Mouse (Mus musculus) frontal cortex, adult (tissue): Measurements from ENCODE around the gene Nek9.

Experiments used
- ATAC-seq: cut with Nextera tagmentation; 2 replicates; pipeline ENCODE4 v1.9.2; 2017; ENCODE audit warnings: mild to moderate bottlenecking, moderate library complexity, mixed read lengths; ENCODE audit not compliant: low TSS enrichment

Nek9 gene

DNA sequence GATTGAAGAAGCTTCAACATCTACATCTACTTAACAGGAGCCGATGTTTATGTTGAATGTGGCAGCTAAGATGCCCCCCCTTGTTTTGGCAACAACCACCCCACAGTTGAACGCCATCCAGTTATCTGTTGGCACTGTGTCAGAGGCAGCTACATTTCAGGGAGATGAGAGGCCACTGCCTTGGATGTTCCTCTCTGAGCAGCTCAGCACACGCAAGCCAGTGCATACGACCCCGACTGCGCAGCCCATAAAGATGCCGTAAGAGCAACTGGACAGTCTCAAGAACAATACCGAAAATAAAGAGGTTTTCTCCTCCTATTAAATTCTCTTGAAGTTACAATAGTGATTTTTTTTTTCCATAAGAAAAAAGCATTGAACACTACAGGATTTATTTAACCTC lies 74.6 kb downstream of the Nek9 start:
- ATAC-seq, result no peak

- peak; percentile 83 for ATAC-seq
These were observed 76.0 kb downstream of the Nek9 start for GRCm38 (mm10) chr12:85263190-85263589.

DNA sequence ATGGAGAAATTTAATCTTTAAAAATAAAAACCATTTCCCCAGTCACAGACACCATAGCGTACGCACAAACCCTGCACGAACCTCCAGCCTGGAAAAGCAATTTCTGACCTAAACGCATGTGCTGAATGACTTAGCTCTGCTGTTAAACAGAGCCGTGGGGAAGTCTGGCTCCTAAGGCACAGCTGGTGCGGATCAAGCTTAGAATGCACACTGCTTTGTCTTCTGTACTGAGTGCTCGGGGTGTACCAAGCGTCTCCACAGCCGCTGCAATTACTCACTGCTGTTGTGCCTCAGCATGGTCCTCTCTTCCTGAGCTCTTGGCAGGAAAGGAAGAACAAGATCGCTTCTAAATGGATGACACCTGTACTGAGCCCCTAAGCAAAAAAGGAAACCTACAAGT lies 76.7 kb downstream of the Nek9 start:
- ATAC-seq, result no peak; the same call in 1 of the 2 replicates

DNA sequence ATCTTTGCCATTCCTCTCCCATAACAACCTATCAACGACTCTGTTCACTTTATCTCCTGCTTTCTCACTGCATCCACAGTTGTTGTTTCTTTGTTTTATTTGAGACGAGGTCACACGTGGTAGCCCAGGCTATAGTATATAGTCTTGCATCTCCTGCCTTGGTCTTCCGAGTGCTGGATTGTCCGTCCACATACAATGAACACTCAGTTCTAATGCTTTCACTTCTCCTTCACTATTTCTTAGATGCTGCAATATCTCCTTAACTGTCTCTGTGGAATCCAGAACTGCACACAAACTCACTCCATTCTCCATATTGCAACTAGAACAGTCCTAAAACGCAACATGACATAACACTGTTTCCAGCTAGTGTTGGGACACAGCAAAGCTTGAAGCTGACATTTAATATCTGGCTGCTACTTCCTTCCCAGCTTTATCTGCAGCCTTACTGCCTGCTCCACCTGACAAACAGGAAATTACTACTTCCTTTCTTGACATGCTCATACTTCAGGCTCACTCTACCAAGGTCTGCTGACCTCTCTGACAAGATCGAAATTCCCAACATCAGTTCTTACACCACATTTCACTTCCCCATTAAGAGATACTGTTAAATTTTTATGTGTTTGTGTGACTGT lies 82.0 kb downstream of the Nek9 start:
- no peak for ATAC-seq

DNA sequence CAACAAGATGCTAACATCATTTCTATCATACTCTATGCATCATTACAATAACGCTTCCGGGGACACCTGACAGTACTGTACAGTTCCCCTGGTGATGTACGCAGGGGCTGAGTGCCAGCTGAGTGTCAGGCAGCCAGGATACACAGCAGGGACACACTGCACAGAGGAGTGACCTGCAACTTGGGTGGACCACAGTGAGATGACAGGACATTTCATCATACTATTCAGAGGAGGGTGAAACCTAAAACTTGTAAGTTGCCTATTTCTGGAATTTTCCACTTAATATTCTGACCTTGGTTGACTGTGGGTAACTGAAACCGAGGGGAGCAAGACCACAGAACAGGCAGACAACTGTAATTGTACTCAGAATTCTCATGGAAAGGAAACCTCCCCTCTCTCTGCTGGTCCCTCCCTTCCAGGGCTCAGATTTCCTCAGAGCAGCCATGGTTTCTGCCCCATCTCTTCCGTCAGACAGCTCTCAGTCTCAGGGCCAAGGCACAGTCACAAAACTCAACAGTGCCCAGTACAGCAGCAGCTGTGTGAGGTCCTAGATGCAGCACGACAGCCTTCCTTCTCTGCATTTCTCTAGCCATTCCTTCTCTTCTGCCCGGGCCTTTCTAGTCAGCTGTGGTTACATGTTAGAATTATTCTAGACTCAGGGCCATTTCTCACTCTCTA lies 82.9 kb downstream of the Nek9 start:
- ATAC-seq, result no peak

DNA sequence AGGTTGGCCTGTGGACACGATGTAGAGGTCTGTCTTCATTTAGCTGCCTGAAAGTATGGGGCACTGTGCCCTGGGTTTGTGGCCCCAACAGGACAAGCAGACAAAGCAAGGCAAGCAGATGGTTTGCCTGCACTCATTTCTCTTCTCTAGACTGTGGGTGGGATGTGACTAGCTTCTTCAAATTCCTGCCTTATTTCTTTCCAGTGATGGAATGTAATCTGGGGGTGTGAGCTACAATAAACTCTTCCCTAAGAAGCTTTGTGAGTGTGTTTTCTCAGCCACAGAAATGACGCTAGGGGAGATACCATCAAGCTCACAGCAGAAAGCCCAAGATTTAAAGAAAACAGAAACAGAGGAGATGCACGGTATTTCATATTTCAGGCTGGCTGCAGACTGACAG lies 87.1 kb downstream of the Nek9 start:
- peak; percentile 64; the same call in 1 of the 2 replicates for ATAC-seq
